Mouse (Mus musculus) brain, embryonic 14.5 days (tissue): ENCODE results near the gene Gm43720. TPM values are rescaled to one million over a fixed set of nuclear protein-coding genes. Genes with fewer than 3 reads are reported as not detected.

ENCODE experiments used
- DNase-seq: peaks from one replicate; pipeline ENCODE4 v3.0.0-alpha.2; 2011; ENCODE audit warnings: low read depth
- CTCF ChIP-seq: fragments of 200-500 bp; IDR thresholded peaks from 2 replicates; pipeline ENCODE4 v1.5.1; 2012; ENCODE audit warnings: inconsistent platforms, mild to moderate bottlenecking, moderate library complexity, borderline replicate concordance; ENCODE audit not compliant: insufficient read depth, insufficient read length; ENCODE audit errors: extremely low read depth
- POLR2A ChIP-seq: fragments of 200-500 bp; IDR thresholded peaks from 2 replicates; pipeline ENCODE4 v1.6.1; 2012; ENCODE audit warnings: mild to moderate bottlenecking, inconsistent platforms, borderline replicate concordance; ENCODE audit not compliant: poor library complexity, insufficient read depth, insufficient read length, severe bottlenecking; ENCODE audit errors: extremely low read depth
- polyA plus RNA-seq: library from polyadenylated mRNA; depleted of rRNA; stranded (reverse); fragments of >200 nt; gene quantifications from 2 replicates; pipeline ENCODE4 v1.2.3, GENCODE M21; 2012

The Gm43720 gene
- polyA plus RNA-seq, 1 experiment: 0.48 TPM

DNA sequence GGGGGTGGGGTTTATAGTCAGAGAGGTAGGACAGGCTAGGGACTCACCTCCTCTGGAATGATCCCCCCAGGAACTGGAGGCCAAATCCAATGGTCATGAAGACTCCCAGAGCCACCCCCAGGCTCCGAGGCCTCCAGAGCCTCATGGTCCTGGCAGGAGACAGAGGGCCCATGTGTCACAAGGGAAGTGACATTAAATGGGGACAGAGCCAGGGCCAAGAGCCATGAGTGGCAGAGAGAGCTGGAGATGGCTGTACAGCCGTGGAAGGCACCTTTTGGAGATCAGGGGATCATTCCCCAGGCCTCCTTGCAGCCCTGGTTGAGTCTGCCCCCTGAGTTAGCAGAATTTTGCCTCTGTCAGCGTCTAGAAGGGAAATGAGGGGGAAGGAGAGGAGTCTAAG, 8.5 kb downstream of the Gm43720 start:
- DNase-seq: no peak
- no peak for TF ChIP-seq CTCF
- TF ChIP-seq POLR2A: no peak

GRCm38 (mm10) chr5:138268980-138269379, 10.8 kb downstream of the Gm43720 start:
- TF ChIP-seq CTCF (no peak), POLR2A (no peak)
- DNase-seq: no peak

- DNase-seq: no peak
- TF ChIP-seq POLR2A (no peak), CTCF (no peak)
Measured at GRCm38 (mm10) chr5:138267114-138267513, 12.6 kb downstream of the Gm43720 start.

GRCm38 (mm10) chr5:138265712-138266111, 14.0 kb downstream of the Gm43720 start:
- TF ChIP-seq CTCF (no peak), POLR2A (no peak)
- DNase-seq: no peak

- DNase-seq: no peak
Measured at GRCm38 (mm10) chr5:138264207-138264578, 15.6 kb downstream of the Gm43720 start.

GRCm38 (mm10) chr5:138263260-138264206, 16.2 kb downstream of the Gm43720 start, which contains the start of gene BC037034:
TSS of gene BC037034 (minus strand) at chr5:138264033.
- DNase-seq: peak; percentile 95
- TF ChIP-seq CTCF (no peak), POLR2A (peak; percentile 72; the same call in 1 of the 2 replicates)

More at GRCm38 (mm10) chr5:138264207-138264578, 15.6 kb downstream of the Gm43720 start:
- TF ChIP-seq CTCF: no peak
- no peak for TF ChIP-seq POLR2A

- no peak for TF ChIP-seq POLR2A
- no peak for TF ChIP-seq CTCF
- DNase-seq: no peak
Measured at GRCm38 (mm10) chr5:138262582-138263240, 17.0 kb downstream of the Gm43720 start.

DNA sequence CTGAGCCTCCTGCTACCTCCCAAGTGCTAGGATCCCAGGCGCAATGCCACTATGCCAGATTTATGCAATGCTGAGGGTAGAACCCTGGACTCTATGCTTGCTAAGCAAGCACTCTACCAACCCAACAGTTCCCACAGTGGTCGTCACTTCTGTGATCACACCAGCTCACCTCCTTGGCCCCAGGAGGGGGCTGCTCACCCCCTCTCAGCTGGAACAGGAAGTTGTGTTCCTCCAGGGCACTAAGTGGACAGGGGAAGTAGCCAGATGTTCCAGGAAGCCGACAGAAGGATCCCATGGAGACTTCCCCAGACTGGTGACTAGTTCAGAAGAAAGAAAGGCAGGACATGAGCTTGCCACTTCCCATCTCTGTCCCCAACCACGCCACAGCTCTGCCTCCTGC, 17.8 kb downstream of the Gm43720 start:
- DNase-seq: no peak
- TF ChIP-seq POLR2A (no peak), CTCF (no peak)

- TF ChIP-seq CTCF: no peak
- no peak for TF ChIP-seq POLR2A
- no peak for DNase-seq
Measured at GRCm38 (mm10) chr5:138260834-138261233, 18.9 kb downstream of the Gm43720 start.

GRCm38 (mm10) chr5:138260051-138260450, 19.7 kb downstream of the Gm43720 start:
- TF ChIP-seq POLR2A: no peak
- no peak for TF ChIP-seq CTCF
- no peak for DNase-seq

DNA sequence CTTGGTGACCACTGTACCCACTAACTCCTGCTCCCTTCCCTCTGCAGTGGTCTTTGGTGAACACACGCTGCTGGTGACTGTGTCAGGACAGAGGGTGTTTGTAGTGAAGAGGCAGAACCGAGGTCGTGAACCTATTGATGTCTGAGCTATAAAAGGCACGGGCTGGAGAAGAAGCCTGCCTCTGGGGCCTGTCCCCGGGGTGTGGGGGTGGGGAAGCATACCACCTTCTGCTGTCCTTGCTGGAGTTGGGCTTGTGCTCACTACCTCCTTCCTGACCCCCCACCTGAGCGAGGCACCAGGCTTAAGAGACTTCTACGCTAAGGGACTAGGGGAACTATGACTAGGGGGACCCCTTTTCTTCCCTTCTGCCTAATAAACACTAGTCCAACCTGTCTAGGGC, 20.8 kb downstream of the Gm43720 start:
- DNase-seq: no peak
- TF ChIP-seq CTCF: no peak
- TF ChIP-seq POLR2A: no peak
